19 mouse cellular contexts compared by ENCODE assay signal in genomic region chr11:79570319-79570718, GRCm38 (mm10). TPM values are rescaled to one million over a fixed set of nuclear protein-coding genes. Genes with fewer than 3 reads are reported as not detected.
"Had no signal": no experiment of that assay in that cellular context is flagged by ENCODE, and none has a peak within 500 bp of the region (broad histone marks: within the 10 kb centered on the region; RNA-seq: fewer than 3 reads in every experiment).

No protein-coding gene starts in this region.

- H3K27ac ChIP-seq: liver, embryonic 15.5 days; lung, embryonic 15.5 days; macrophage; midbrain, embryonic 13.5 days; midbrain, embryonic 15.5 days; neural tube, embryonic 12.5 days had no signal

- ATAC-seq: liver, postnatal 0 days; lung, postnatal 0 days; midbrain, embryonic 13.5 days; midbrain, embryonic 15.5 days had no signal

- H3K4me3 ChIP-seq: liver, embryonic 15.5 days; lung, embryonic 15.5 days; megakaryocyte, embryonic 14.5 days; midbrain, embryonic 13.5 days; midbrain, embryonic 15.5 days; neural tube, embryonic 12.5 days had no signal

- DNase-seq: liver, postnatal 0 days; lung, adult 2 months; lung, postnatal 14 days; lung, postnatal 36 days; right cerebral cortex, postnatal 25 days; right cerebral cortex, postnatal 4 days; spleen, adult 18-20 months; thymus, adult 18-20 months; thymus, postnatal 25 days; thymus, postnatal 4 days had no signal

RNA-seq across cellular contexts. Expression of gene Evi2, which starts 39.9 kb away (rescaled TPM):
- total RNA-seq: midbrain, postnatal 0 days had no signal
